Mouse (Mus musculus) stomach, postnatal 0 days (tissue): ENCODE measurements around the gene Ccs. TPM values are rescaled to one million over a fixed set of nuclear protein-coding genes. Genes with fewer than 3 reads are reported as not detected.
"Not testable (repeated sequence)": the region's sequence is repeated elsewhere in the genome, so short reads cannot be mapped to it uniquely, and the experiment has no call there.

Experiments used
- ATAC-seq: fragments of 200-750 bp; cut with Nextera tagmentation; 2 replicates; pipeline ENCODE4 v1.8.0; 2017; ENCODE audit not compliant: low FRiP score, low TSS enrichment
- DNase-seq: peaks from one replicate; pipeline ENCODE4 v3.0.0-alpha.2; 2016; ENCODE audit warnings: low spot score
- H3K27ac ChIP-seq: fragments of 300-500 bp; sonication (generic); replicated peaks from 2 replicates; pipeline ENCODE4 v1.5.1; 2014; ENCODE audit warnings: mild to moderate bottlenecking, control low read depth
- H3K27me3 ChIP-seq: fragments of 300-500 bp; sonication (generic); 2 replicates; pipeline ENCODE4 v1.6.1; 2014; ENCODE audit warnings: low read length; ENCODE audit not compliant: control insufficient read depth, insufficient read depth
- H3K36me3 ChIP-seq: fragments of 300-500 bp; sonication (generic); 2 replicates; pipeline ENCODE4 v1.6.1; 2014; ENCODE audit warnings: low read length, mixed read lengths; ENCODE audit not compliant: control insufficient read depth, insufficient read depth
- H3K4me1 ChIP-seq: fragments of 300-500 bp; sonication (generic); replicated peaks from 2 replicates; pipeline ENCODE4 v1.6.1; 2014; ENCODE audit warnings: antibody characterized with exemption; ENCODE audit not compliant: control insufficient read depth, insufficient read depth
- H3K4me2 ChIP-seq: fragments of 300-500 bp; sonication (generic); replicated peaks from 2 replicates; pipeline ENCODE4 v1.6.1; 2014; ENCODE audit warnings: low read depth, mild to moderate bottlenecking, control low read depth, moderate library complexity
- H3K4me3 ChIP-seq: fragments of 300-500 bp; sonication (generic); 2 replicates; pipeline ENCODE4 v1.5.1; 2014; ENCODE audit warnings: low read depth, low read length, control low read depth
- H3K9ac ChIP-seq: fragments of 300-500 bp; sonication (generic); 2 replicates; pipeline ENCODE4 v1.6.1; 2014; ENCODE audit warnings: mild to moderate bottlenecking, low read length, control low read depth, mixed read lengths
- H3K9me3 ChIP-seq: fragments of 300-500 bp; sonication (generic); 2 replicates; pipeline ENCODE4 v1.6.1; 2016; ENCODE audit warnings: low read length; ENCODE audit not compliant: control insufficient read depth
- CTCF ChIP-seq: IDR thresholded peaks from 2 replicates; pipeline ENCODE4 v1.5.1; 2016; ENCODE audit warnings: antibody characterized with exemption, low read depth, mild to moderate bottlenecking, moderate library complexity
- EP300 ChIP-seq: optimal IDR thresholded peaks from 2 replicates; pipeline ENCODE3; 2016; ENCODE audit warnings: antibody characterized with exemption
- WGBS: fragments of 180-500 bp; shearing (Covaris S2); extraction: QIAGEN DNeasy Blood & Tissue Kit; methylation state at CpG from one replicate; pipeline ENCODE4 v1.1.7; 2014; 5-methylcytosine and 5-hydroxymethylcytosine counted together
- polyA plus RNA-seq: library from polyadenylated mRNA; unstranded; fragments of >200 nt; fragmentation: Nextera tagmentation; extraction: Ambion mirVana; gene quantifications from 2 replicates; pipeline ENCODE4 v1.2.1, GENCODE M21; 2015

Gene Ccs
- polyA plus RNA-seq, 1 experiment from 2014 or later, result 72.7 TPM

DNA sequence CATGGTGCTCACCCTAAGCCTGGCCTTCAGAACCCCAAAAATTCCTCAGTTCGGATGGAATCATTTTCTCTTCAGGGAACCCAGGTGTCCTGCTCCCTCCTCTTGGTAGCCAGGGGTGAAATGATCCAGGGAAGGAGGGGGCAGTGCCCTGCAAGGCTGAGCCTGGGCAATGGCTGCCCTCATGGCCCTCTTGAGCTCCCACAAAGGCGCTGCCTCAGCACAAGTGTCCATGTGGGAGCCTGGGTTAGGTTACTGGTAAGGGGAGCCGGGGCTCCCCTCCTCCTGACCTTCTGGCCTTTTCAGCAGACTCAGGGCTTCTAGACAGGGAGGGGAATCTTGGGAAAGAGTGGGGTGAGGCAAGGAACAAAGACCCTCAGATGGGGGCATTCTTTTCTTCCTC lies 37.6 kb upstream of the Ccs start:
- 67% methylated on average over 3 of the region's 3 CpGs for WGBS
- H3K4me3 ChIP-seq, result no peak overlapping the region
- no peaks in the 10 kb centered on the region for H3K27me3 ChIP-seq
- H3K4me1 ChIP-seq, result no peaks in the 10 kb centered on the region
- 0 out of 2 replicates have a peak overlapping the region, but pooled peaks have one; percentile 3 for H3K4me2 ChIP-seq
- H3K9ac ChIP-seq, result no peak overlapping the region
- DNase-seq (no peak), ATAC-seq (no peak)
- H3K27ac ChIP-seq, result no peak overlapping the region
- no peaks in the 10 kb centered on the region for H3K36me3 ChIP-seq
- no peak for TF ChIP-seq CTCF
- no peaks in the 10 kb centered on the region for H3K9me3 ChIP-seq

DNA sequence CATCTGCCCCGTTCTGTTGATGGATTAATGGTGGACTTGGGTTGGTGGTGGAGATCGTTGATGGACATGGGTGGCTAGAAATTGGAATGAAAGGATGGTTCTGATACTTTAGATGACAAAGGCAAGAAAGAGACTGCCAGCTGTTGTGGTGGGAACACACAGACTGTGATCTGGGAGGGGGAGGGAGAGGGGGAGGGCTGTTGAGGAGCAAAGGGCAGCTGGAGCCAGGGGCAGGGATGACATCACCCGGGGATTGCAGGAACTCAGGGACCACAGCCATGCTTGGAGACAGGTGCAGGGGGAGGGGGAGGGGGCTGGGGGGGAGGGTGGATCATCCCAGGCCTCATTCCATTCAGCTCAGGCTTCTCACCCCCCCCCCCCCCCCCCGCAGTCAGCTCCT lies 37.1 kb upstream of the Ccs start:
- DNase-seq (no peak), ATAC-seq (no peak)
- TF ChIP-seq CTCF (no peak), EP300 (no peak)
- WGBS, result 72% methylated on average over 2 of the region's 4 CpGs
- no peaks in the 10 kb centered on the region for H3K36me3 ChIP-seq
- no peaks in the 10 kb centered on the region for H3K4me1 ChIP-seq
- H3K27me3 ChIP-seq, result no peaks in the 10 kb centered on the region
- H3K4me2 ChIP-seq, result no peak overlapping the region
- H3K27ac ChIP-seq, result no peak overlapping the region
- no peak overlapping the region for H3K4me3 ChIP-seq
- H3K9ac ChIP-seq, result no peak overlapping the region
- no peaks in the 10 kb centered on the region for H3K9me3 ChIP-seq

DNA sequence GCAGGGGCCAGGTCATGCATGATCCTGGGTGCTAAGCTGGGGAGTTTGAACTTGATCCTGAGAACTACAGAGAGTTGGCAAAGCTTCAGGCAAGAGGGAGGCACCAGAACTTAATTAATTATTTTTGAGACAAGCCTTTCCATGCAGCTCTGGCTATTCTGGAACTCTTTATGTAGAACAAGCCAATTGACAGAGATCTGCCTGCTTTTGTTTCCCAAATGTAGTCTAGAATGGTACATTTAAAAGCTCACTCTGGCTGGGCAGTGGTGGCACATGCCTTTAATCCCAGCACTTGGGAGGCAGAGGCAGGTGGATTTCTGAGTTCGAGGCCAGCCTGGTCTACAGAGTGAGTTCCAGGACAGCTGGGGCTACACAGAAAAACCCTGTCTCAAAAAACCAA lies 35.5 kb upstream of the Ccs start:
- 85% methylated on average over 1 of the region's 1 CpGs for WGBS
- H3K4me1 ChIP-seq, ATAC-seq, H3K4me2 ChIP-seq, H3K27ac ChIP-seq, H3K27me3 ChIP-seq, H3K36me3 ChIP-seq, H3K4me3 ChIP-seq, DNase-seq, H3K9me3 ChIP-seq, H3K9ac ChIP-seq: not testable (repeated sequence)

DNA sequence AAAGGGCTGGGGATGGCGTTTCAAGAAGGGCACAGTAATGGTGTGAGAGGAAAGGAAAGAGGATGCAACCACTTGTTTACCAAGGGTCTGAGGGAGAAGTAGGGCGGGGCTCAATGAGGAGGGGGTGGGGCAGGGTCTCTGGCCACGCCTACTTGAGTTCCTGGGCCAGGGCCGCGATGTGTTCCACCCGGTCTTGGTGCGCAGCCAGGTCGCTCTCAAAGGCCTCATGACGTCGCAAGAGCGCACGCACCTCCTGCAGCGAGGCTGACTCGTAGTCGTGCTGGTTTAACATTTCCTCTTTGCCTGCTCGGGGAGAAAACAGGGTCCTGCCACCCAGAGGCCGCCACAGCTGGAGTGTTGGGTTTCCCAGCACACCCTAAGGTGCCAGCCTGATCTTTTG lies 26.0 kb upstream of the Ccs start:
- 6% methylated on average over 17 of the region's 17 CpGs for WGBS
- H3K27ac ChIP-seq, result no peak overlapping the region
- no peak overlapping the region for H3K9ac ChIP-seq
- no peaks in the 10 kb centered on the region for H3K27me3 ChIP-seq
- H3K4me1 ChIP-seq, result no peaks in the 10 kb centered on the region
- H3K4me3 ChIP-seq, result no peak overlapping the region
- ATAC-seq, result 0 out of 2 replicates have a peak, but pooled peaks have one; percentile 21
- no peaks in the 10 kb centered on the region for H3K9me3 ChIP-seq
- DNase-seq, result peak; percentile 45
- peak overlapping the region; percentile 34; the same call in 1 of the 2 replicates for H3K4me2 ChIP-seq
- TF ChIP-seq CTCF (0 out of 2 replicates have a peak, but pooled peaks have one; percentile 4), EP300 (no peak)
- H3K36me3 ChIP-seq, result no peaks in the 10 kb centered on the region

DNA sequence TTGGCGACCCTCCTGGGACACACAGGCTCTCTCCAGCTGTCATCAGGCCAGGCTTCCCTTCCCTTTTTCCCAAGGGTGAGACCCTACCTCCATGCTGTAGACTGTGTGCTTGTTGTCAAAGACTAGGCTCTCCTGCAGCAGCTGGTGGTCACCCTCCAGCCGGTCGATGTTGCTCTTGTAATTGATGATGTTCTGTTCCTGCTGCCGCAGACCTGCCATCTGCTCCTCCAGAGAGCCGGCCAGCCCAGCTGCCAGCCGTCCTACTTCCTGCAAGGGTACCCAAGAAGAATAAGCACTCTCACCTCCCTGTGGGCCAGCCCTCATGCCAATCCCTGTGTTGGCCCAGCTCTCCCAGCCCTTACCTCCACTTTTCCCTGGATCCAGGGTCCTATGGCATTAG lies 23.9 kb upstream of the Ccs start:
- H3K27ac ChIP-seq, result no peak overlapping the region
- no peak overlapping the region for H3K4me3 ChIP-seq
- H3K27me3 ChIP-seq, result no peaks in the 10 kb centered on the region
- no peaks in the 10 kb centered on the region for H3K9me3 ChIP-seq
- no peaks in the 10 kb centered on the region for H3K4me1 ChIP-seq
- no peak for DNase-seq
- H3K4me2 ChIP-seq, result no peak overlapping the region
- H3K36me3 ChIP-seq, result no peaks in the 10 kb centered on the region
- no peak for TF ChIP-seq CTCF
- no peak for TF ChIP-seq EP300
- 65% methylated on average over 6 of the region's 6 CpGs for WGBS
- no peak overlapping the region for H3K9ac ChIP-seq
- no peak for ATAC-seq

DNA sequence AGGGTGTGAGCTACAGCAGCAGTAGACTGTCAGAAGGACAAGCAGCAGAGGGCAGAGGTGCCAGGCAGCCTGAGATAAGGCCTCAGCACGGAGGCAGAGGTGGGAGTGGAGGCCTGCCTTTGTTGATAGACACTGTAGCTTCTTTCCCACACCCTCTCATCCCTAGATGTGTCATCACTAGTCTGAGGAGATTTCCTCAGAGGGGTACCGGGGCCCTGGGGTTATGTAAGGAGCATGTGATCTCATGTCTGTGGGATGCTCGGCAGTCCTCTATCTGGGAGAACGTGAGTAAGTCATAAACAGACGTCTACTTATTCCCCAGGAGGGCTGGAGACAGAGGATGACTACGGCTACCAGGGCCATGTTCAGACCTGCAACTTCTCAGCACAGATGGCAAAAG lies 19.9 kb upstream of the Ccs start:
- Histone ChIP-seq H3K9me3 (no peaks in the 10 kb centered on the region), H3K4me1 (no peaks in the 10 kb centered on the region), H3K27ac (no peak overlapping the region), H3K36me3 (no peaks in the 10 kb centered on the region), H3K4me2 (no peak overlapping the region), H3K9ac (no peak overlapping the region), H3K27me3 (no peaks in the 10 kb centered on the region), H3K4me3 (no peak overlapping the region)
- DNase-seq (no peak), ATAC-seq (no peak)
- TF ChIP-seq EP300 (no peak), CTCF (no peak)
- 60% methylated on average over 6 of the region's 6 CpGs for WGBS
